ENCODE assay signal across 15 mouse cellular contexts in the genomic region with DNA sequence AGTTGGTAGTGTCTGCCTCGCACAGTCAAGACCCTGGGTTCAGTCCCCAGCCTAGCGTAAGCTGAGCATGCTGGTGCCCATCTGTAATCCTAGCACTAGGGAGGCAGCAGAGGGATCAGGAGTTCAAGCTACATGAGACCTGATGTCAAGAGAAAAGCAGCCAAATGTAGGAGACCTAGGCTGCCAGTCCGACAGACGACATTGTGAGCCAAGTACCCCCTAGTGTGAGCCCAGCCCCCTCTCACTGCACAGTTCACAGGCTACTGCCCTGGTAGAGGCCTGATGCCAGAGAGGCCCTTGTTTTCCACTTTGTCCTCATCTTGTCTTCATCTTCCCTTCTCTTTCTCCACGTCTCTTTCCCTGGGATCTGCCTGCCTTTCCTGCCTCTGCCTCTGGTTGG. TPM values are rescaled to one million over a fixed set of nuclear protein-coding genes. Genes with fewer than 3 reads are reported as not detected.
"Had no signal": no experiment of that assay in that cellular context is flagged by ENCODE, and none has a peak within 500 bp of the region (broad histone marks: within the 10 kb centered on the region; RNA-seq: fewer than 3 reads in every experiment).

No protein-coding gene starts in this region.

- ATAC-seq: intestine, embryonic 15.5 days; liver, postnatal 0 days; midbrain, embryonic 15.5 days had no signal

- H3K9me3 ChIP-seq: intestine, embryonic 15.5 days; liver, embryonic 13.5 days; lung, embryonic 15.5 days; megakaryocyte, embryonic 14.5 days; midbrain, embryonic 15.5 days had no signal

- H3K27ac ChIP-seq: intestine, embryonic 15.5 days; kidney, postnatal 0 days; layer of hippocampus, adult 2 months; liver, embryonic 13.5 days; lung, embryonic 15.5 days; macrophage; midbrain, embryonic 15.5 days had no signal

- H3K36me3 ChIP-seq: intestine, embryonic 15.5 days; liver, embryonic 13.5 days; midbrain, embryonic 15.5 days had no signal

- H3K27me3 ChIP-seq: intestine, embryonic 15.5 days; liver, embryonic 13.5 days; lung, embryonic 15.5 days; midbrain, embryonic 15.5 days had no signal

- H3K9ac ChIP-seq: intestine, embryonic 15.5 days; liver, embryonic 13.5 days; liver, postnatal 0 days; lung, embryonic 15.5 days; midbrain, embryonic 15.5 days had no signal

- H3K4me3 ChIP-seq: intestine, embryonic 15.5 days; layer of hippocampus, adult 2 months; liver, embryonic 13.5 days; lung, embryonic 15.5 days; megakaryocyte, embryonic 14.5 days; midbrain, embryonic 15.5 days had no signal

- DNase-seq: kidney, adult 18-20 months; kidney, postnatal 4 days; liver; liver, embryonic 13.5 days; liver, postnatal 0 days; lung, postnatal 14 days; thymus, postnatal 36 days had no signal

- H3K4me2 ChIP-seq: intestine, embryonic 15.5 days; liver, embryonic 13.5 days; lung, embryonic 15.5 days; midbrain, embryonic 11.5 days; midbrain, embryonic 15.5 days had no signal

- H3K4me1 ChIP-seq: intestine, embryonic 15.5 days; liver, embryonic 13.5 days had no signal

RNA-seq across cellular contexts. Expression of a gene that starts 18.5 kb away (rescaled TPM):
- polyA plus RNA-seq: macrophage had no signal
